Mouse (Mus musculus) T-helper 2 cell (primary cell): ENCODE data around the gene Myo16.

Experiments
- in situ Hi-C: fragments of 300-600 bp; cut with MboI, MseI; formaldehyde crosslinking; loops from one replicate; pipeline ENCODE4 v1.15.1; 2025; ENCODE audit warnings: high pct_unique_total_duplicates

Gene Myo16

DNA sequence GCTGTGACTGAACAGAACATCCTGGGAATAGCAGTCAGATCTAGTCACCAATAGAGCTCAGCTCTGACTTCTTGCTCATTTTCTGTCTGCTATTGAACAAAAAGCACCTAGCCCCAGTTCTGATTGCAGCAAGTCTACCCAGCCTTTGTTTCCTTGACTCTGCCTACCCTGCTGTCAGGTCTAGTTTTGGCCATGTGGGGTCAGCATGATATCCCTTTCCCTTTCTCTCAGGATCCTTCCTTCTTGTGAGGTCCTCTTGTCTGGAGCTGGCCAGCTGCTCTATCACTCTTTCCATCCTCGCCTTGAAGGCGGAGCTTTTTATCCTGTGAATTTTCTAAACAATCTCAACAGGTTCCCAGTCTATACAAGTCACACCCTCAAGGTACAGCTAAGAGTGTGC is 459.7 kb downstream of the Myo16 start:
- in situ Hi-C loops = no loop called here

DNA sequence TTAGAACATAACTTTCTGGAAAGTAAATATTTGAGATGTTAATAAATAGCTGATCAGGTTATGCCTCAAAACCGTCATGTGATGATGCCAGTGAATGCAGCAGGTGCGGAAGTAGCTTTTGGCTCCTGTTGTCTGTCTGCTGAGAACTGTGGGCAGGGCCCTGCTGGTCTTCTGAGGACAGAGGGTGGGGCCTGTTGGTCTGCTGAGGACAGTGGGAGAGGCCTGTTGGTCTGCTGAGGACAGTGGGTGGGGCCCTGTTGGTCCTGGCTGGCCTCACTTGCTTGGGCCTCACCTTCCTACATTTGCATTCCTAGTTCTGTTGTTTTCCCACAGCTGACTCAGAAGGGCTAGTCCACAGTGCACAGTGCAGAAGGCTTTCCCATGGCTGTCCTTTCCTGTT is 466.0 kb downstream of the Myo16 start:
- in situ Hi-C loops = no loop called here

DNA sequence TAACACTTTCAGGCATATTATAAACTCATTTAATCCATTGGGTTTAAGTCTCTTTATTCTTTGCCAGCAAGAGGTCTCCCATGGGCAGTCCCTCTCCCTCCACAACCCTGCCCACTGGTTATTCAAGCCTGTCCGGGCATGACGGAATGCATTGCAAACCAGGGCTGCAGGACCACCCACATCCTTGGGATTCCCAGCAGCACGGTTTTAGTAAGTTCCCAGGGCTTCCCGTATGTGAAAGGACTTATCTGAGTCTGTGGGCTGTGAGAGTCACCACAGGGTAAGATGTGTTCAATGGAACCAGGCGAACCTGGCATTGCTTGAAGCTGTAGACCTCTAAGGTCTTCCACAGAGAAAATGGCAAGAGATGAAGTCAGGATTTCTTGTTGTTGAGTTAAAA is 471.6 kb downstream of the Myo16 start:
- in situ Hi-C loops = no loop called here

DNA sequence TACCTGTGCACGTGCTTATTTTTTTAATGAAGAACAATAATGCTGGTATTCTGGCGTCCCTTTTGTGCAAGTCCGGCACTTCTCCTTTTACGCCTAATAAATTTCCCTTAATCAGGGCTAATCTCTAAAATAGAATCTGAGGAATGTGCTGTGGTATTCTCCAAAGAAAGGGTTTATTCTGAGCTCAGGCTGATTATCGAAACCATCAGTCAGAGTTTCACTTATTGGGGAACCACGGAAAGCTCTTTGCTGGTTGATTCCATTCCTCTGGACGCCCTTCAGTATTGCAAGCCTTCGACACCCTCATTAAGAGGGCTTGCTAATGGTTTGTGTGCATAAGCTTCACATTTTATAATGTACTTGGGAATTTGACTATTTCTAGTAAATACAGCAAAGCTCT is 475.0 kb downstream of the Myo16 start:
- in situ Hi-C loops = no loop called here

DNA sequence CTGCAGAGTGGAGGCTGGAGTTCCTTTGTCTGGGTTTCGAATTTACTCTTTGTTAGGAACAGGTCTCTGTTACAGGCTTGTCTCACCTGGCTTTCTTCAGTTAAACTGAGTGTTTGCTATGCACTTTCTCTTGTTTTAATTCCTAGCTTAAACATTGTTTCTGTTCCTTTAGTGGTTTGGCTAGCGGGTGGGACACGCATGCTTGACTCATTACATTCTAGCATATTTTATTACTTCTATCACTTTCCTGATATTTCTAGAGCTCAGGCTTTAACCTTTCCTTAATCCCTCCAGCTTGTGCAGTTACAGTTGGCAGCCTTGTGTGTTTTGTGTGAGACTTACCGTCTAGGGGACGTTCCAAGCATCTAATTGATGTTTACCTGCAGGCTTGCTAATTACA is 476.2 kb downstream of the Myo16 start:
- in situ Hi-C loops = no loop called here

DNA sequence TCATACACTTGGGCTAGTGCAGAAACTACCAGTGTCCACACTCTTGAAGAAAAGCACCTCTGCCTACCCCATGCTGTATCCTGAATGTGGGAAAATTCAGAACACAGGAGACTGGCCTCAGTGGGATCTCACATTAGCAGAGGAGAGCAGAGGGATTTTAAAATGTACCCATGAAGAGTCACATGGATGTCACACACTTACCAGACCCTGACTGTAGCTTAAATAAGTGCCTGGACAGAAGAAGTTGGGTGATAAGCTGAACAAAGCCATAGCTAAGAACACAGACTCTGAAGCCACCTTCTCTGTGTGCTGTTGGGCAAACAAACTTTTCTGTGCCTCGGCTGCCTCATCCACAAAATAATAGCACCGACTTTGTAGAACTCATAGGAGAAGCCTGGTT is 477.3 kb downstream of the Myo16 start:
- in situ Hi-C loops = no loop called here

DNA sequence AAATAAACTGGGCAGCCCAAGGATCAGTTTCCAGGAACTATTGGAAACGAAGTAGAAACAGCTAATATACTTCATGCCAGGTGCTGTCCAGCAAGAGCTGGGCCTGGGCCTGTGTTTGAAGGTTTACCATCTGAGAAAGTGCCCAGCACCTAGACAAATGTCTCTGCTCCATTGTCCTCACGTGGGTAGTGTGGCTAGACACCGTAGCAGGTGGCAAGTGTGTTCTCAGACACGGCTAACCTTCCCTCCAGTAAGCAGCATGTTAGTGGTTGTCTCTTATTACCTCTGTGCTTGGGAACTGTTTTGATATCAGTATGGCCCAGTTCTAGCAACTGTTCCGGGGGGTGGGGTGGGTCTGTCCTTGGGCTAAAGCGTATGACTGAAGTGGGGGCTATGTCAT is 478.9 kb downstream of the Myo16 start:
- in situ Hi-C loops = no loop called here

DNA sequence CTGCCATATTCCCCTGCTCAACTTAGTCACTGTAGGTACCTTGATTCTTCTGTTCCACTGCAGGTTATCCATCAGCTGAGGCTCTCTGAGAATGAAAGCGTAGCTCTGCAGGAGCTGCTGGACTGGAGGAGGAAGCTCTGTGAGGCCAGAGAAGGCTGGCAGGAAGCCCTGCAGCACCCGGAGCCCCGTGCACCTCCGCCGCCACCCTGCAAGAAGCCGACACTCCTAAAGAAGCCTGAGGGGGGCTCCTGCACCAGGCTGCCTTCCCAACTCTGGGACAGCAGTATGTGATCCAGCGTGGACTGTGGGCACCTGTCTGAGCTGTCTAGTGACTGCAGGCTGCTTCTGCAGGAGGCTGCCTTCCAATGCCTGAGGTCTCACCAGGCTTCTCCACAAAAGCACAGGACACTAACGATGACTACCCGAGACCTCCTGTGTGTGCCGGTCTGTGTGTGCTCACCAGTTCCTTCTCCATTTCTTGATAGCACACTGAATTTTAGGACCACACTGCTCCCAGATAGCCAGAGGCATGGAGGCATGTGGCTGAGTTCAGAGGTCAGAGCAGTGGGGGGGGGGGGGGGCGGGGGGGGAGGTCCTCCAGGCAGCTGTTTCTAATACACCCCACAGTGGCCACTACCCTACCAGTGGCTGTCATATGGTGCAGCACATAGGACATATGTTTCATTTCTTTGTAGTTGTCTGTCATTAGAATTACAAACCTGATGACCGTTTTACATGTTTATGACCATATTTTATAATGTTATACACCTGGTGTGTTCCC is 479.8 kb downstream of the Myo16 start:
- in situ Hi-C loops = no loop called here

DNA sequence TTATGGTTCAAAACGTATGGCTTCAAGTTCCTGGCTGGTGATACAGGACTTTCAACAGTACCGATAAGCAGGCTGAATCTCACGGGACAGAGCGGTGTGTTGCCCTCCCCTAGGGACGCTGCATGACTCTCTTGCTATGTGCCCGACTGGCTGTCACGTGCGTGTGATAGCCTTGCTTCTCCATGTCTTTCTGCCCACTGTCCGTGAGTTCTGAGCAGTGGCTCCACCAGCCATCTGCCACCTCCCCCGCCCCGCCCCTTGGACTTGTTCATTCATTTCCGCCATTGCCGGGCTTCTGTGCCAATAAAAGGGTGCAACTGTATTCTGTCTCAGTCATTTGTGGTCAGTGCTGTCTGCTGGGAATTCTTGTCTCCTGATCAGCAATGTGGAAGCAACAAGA is 480.7 kb downstream of the Myo16 start:
- in situ Hi-C loops = no loop called here

DNA sequence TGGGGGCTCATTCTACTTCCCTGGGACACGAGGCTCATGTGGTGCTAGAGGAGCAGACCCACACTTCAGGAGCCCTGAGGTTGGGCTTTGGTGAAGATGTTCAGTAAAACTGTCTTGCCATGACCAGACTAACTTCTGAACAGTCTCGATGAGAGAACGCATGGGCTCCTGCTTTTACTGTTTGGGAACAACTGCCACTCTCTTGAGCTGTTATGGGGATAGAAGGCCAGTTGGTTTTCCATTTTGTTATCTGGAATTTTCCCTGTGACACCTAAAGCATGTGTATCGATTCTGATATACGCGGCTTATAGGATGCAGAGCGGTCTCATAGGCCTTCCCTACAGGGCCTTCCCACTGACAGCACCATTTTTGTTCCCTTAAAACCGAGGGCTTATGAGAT is 485.2 kb downstream of the Myo16 start:
- in situ Hi-C loops = no loop called here

DNA sequence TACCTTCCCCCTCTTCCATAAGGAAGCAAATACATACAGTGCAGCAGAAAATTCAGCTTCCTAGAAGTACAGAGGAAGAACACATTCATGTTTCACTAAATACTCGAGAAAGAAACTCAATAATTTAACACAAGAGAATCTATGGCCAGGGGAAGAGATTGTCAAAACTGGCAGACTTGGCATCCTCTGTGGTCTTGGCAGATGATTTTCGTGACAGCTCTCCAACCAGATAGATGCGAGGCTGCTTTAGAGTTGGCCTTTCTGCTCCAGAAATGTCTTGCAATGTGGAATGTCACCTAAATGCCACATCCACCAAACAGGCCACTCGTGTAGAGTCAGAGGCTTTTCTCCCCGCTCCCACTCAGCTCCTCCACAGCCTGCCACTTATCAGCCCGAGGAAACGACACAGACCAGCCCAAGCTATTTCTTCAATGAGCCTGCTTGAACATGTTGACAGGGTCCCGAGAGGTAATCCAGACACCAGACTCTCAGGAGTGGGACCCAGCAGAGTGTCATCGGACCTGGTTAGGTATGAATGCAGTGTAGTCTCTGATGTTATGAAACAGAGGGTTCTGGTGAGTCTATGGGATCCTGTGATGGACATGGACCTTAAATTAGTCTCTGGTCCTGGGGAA is 486.6 kb downstream of the Myo16 start:
- in situ Hi-C loops = no loop called here

DNA sequence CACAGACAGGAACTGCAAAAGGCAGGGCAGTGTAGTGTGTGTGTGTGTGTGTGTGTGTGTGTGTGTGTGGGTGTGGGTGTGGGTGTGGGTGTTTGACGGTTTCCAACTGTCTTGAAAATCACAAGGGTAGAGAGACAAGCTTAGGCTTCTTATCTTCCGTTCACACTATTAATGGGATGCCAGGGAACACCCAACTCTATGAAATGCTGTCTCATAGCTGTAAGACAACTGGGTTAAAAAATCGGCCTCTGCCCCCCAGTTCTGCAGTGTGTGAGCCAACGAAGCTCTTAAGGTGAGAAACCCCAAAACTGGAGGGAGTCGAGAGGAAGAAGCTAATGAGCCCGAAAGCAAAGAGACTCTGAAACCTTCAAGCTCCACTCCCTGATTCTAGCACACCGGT is 487.1 kb downstream of the Myo16 start:
- in situ Hi-C loops = no loop called here

DNA sequence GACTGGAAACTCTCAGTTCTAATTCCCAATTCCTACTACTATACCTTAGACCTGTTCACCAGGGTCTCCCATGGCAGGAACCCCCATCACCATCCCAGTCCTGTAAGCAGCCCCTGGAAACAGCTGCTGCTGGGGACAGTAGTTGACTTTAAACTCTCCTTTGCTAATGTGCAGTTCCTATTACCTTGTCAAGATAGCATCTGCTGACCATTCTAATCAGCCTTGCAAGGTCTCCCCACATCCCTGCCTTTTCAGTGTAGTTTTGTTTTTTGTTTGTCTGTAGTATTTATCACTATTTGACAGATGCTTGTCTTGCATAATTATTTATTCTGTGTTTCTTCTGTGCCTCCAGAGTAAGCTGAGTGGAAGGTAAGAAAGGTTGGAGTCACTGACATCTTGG is 487.6 kb downstream of the Myo16 start:
- in situ Hi-C loops = no loop called here

DNA sequence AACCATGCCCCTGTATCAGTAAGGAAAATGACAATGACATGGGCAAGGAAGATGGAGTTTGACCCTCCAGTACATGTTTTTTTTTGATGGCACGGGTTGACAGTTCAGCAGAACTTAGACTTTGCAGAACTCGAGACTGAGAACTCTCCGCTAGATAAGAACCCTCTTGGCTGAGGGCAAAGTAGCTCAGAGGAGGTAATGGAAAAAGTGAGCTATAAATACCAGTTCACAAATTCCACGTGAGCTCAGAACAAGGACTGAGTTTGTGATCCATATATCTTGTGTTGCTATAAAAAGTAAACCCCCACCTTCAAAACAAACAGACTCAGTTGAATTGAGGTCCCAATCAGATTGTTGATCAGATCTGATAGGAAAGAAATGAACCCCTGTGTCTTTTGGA is 489.5 kb downstream of the Myo16 start:
- in situ Hi-C loops = no loop called here

DNA sequence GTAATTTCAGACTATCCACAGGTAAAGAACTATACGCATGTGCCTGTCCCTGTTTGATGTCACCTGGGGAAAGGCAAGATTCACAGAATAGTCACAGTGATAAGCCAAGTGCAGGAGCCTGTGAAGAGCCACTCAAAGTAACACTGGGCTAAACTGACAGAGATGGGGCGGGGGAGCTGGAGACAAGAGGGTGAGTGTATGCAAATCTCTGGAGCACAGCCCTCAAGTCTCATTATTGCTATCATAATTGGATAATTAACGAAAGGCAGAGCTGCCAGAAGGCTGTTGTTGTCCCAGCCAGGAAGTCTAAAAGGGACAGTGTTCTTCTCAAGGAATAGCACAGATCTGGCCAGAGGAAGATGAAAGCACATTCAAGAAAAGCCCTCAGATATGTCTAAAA is 490.8 kb downstream of the Myo16 start:
- in situ Hi-C loops = no loop called here

DNA sequence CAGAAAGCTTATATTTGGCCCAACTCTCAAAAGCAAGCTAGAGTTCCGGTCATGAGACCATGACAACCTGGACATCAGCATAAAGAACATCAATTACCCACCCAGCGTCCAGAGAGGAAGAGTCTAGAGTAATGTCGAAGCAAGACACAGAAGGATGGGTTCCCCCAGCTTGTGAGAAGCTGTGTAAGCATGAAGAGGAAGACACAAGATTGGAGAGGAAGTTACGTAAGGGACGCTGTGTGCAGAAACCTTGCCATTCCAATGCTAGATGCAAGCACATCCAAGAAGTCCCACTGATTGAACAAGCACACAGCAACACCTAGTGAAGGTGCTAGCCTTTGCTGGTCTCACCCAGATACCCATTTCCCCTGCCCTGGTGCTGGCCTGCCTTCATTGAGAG is 492.0 kb downstream of the Myo16 start:
- in situ Hi-C loops = no loop called here

DNA sequence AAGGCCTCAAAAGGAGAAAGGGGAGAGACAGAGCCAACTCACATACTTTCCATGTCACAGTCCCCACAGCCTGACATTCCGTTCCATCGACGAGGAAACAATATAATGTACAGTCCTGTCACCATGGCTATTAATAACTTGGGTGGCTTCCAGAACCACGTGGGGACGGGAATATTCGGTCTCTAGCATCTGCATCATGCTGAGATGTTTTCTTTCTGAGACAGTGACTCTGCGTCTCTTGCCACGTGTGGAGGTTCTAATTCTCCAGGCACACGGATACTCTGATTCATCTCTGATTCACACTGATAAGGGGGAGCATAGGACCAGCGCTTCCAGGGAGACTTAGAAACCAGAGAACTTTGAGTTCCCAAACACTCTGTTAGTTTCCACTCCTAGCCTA is 492.8 kb downstream of the Myo16 start:
- in situ Hi-C loops = no loop called here

DNA sequence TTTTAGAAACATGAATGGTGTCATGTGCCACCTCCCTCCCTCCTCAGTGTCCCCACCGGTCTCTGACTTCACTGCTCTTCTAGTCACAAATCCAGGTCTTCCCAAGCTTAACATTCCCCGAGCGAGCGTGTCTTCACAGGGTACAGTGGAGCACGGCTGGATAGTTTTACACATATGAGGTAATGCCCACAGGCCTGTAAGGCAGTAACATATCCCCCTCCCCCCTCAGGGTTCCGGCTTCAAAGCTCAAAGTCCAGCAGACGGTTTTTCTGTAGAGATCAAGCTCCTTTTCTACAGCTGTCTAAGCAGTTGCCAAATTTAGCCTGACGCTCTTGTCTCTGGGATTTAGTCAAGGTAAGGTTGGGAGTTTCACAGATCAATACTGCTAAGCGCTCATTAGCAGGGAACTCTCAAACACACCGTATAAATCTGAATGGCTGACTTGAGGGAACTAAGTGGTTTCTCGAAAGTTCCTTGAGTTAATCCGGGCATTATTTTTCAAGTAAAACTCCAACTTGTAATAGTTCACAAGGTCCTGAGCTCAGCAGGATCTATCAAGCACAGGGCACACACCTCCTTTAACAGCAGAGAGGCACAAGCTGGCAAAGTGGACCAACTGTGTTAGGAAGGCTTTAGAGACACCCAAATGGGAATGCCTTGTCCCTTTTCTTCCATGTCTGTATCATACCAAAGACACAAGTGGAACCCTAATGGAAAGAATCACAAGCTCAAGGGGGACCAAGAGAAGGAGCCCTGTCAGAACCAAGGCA is 498.0 kb downstream of the Myo16 start:
- in situ Hi-C loops = no loop called here

DNA sequence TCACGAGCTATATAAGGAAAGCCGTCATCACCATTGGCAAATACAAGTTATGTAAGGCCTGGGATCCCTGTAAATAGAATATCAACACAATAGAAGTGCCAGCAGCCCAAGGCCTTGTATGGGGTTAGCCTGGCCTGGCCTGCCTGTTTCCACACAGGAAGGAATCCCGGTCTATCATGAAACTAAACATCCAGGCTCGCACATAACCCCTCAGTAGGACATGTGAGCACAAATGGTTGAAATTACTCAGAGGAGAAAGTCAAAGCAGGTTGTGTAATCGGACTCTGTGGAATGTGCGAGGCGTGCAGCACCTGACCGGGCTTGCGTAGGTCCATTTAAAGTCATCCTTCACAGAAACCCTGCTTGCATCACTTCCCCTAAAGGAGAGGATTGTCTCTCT is 499.6 kb downstream of the Myo16 start:
- in situ Hi-C loops = no loop called here

DNA sequence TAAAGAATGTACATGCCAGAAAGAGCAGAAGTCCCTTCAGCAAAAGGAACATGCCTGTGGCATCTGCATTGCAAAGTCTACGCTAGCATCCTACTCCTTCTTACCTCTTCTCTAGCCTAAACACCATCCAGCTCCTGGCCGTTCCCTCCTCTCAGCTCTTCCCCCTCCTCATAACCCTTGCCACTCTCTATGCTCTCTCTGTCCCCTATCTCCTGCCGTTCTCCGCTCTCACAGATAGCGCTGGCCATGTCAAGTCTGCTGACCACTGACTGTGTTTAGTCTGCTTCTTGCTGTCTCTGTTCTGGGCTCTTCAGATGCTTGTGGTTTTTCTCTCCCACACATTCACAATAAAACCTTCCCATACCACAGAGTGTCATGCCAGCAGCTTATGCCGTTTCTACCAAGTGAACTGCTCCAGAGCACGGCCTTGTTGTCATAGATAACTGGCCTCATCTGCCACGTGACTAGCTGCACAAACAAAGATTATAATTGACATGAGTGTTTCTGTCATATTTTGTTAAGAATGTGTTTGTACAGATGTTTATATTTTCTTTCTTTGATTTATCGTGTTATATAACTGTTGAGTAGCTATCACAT is 501.3 kb downstream of the Myo16 start:
- in situ Hi-C loops = no loop called here

DNA sequence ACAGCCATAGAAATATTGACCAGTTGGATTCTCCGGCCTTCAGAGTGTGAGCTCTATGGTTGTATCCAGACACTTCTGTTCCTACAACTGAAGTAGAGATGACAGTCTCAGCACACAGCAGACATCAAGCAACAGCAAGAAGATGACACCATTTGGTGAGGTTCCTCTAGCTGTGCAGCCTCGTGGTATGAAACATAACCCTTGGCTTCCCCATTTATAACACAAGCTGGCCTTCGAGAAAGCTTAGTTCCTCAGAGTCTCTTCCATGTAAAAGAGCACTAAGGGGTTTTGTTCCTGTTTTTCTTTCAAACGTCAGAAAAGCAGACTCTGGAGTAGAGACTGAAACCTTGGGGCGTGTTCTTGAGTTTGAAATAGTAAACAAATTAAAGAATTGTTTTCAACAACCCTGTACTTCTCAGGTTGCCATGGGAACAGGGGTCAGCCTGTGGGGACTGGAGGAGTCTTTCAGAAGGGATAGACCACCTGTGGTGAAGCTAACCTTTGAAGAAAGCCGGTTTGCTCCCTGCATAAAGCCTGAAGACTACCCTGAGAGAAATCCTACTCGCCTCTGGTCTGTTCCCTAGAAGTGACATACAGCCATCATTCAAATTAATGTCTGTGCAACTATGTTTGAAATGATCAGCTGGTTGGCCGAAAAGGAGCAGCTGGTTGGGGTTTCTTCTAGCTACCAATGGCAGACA is 510.2 kb downstream of the Myo16 start:
- in situ Hi-C loops = no loop called here
